Mouse (Mus musculus) lung, adult 2 months (tissue): ENCODE data around the gene Olfr1382. TPM values are rescaled to one million over a fixed set of nuclear protein-coding genes. Genes with fewer than 3 reads are reported as not detected.
"Not testable (repeated sequence)": the region's sequence is repeated elsewhere in the genome, so short reads cannot be mapped to it uniquely, and the experiment has no call there.

ENCODE experiments used
- DNase-seq: peaks from one replicate; pipeline ENCODE4 v3.0.0; 2022
- H3K4me1 ChIP-seq: fragments of 200-500 bp; 2 replicates; pipeline ENCODE4 v1.6.1; 2011; ENCODE audit warnings: low read length; ENCODE audit not compliant: control insufficient read depth, insufficient read depth
- H3K4me3 ChIP-seq: fragments of 200-500 bp; replicated peaks from 2 replicates; pipeline ENCODE3; 2011; ENCODE audit warnings: low read depth, mild to moderate bottlenecking, control low read depth, low read length; ENCODE audit errors: extremely low read depth
- CTCF ChIP-seq: fragments of 200-500 bp; IDR thresholded peaks from 2 replicates; pipeline ENCODE4 v1.5.1; 2011; ENCODE audit warnings: mild to moderate bottlenecking, low read length, control low read depth; ENCODE audit not compliant: insufficient read depth
- POLR2A ChIP-seq: fragments of 200-500 bp; IDR thresholded peaks from 2 replicates; pipeline ENCODE4 v1.6.1; 2011; ENCODE audit warnings: low read depth, mild to moderate bottlenecking, control low read depth, low read length, borderline replicate concordance; ENCODE audit errors: extremely low read depth
- WGBS: fragments of 180-500 bp; shearing (Covaris S2); methylation state at CpG from one replicate; pipeline ENCODE4 v1.1.7; 2018; 5-methylcytosine and 5-hydroxymethylcytosine counted together
- polyA plus RNA-seq: library from polyadenylated mRNA; depleted of rRNA; stranded (reverse); fragments of >200 nt; gene quantifications from 2 replicates; pipeline ENCODE4 v1.2.3, GENCODE M21; 2012; rRNA removed

Gene Olfr1382
- not detected in 2 replicates for polyA plus RNA-seq

GRCm38 (mm10) chr11:49527947-49528346, at the start of gene Olfr1382:
Olfr1382 (plus strand) TSS chr11:49528247.
- DNase-seq: no peak
- H3K4me3 ChIP-seq: no peak within 1 kb of the TSS
- H3K4me1 ChIP-seq: no peaks in the 10 kb centered on the region
- WGBS: 82% methylated on average over 3 of the region's 3 CpGs
- no peak for TF ChIP-seq POLR2A

- TF ChIP-seq CTCF: no peak
- TF ChIP-seq POLR2A: no peak
- WGBS: 35% methylated on average over 4 of the region's 4 CpGs
Observed at GRCm38 (mm10) chr11:49485973-49486372, 42.1 kb upstream of the Olfr1382 start.

DNA sequence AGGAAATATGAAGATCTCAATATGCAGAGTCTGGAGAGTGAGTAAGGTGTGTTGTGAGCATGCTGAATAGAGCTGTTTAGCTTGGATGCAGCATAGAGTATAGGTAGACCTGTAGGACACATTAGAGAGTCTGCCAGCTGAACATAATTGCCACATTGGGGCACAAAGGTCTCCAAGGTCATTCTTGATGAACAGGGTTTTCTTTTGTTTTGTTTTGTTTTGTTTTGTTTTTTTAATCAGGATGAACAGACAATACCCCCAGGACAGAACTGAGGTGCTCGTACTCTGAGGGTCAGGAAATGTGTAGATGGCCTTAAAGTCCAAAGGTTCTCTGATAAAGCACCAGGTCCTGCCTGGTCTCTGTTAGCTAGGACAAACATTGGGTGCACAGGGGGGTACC, 39.3 kb upstream of the Olfr1382 start, which contains the start of gene Olfr1385:
Gene Olfr1385, plus strand, starts transcription at position 301 of the 400 bp plus-strand sequence.
- H3K4me1 ChIP-seq, DNase-seq, H3K4me3 ChIP-seq: not testable (repeated sequence)
- WGBS: 57% methylated on average over 1 of the region's 1 CpGs

More at GRCm38 (mm10) chr11:49485973-49486372, 42.1 kb upstream of the Olfr1382 start:
- Histone ChIP-seq H3K4me3 (no peak overlapping the region), H3K4me1 (no peaks in the 10 kb centered on the region)
- DNase-seq: no peak

DNA sequence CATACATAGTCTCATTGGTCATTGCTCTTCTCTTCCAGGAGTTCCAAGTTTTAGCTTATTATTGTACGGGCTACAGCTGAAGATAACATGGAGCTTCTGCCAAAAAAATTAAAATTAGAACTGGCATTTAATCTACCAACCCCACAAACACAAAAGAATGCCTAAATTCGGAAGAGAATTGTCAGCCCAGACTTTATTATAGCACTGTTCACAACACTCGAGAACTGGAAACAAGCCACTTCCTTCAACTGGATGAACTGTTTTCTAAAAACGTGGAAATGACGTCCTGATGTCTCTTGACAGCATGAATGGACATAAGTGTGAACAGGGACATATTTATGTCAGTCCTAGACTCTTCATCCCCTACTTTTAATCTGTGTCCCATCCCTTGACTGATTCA, 10.0 kb upstream of the Olfr1382 start:
- TF ChIP-seq POLR2A (no peak), CTCF (no peak)
- no peak for DNase-seq
- 45% methylated on average over 5 of the region's 5 CpGs for WGBS

DNA sequence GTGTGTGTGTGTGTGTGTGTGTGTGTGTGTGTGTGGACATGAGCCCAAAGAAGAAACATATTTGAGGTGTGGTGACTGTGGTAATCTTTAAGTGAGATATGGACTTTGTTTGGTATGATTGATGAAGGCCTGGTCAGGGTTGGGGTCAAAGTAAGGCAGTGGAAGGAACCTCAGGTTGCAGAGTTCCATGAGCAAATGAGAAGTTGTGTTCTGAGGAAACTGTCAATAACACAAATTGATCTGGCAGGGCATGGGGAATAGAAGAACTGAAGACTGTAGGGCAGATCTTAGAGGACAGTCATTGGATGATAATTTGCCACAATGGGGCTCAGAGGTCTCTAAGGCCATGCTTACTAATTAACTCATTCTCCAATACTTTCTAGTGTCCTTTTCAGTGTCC, 8.7 kb upstream of the Olfr1382 start, which contains the start of gene Olfr1383:
Gene Olfr1383, plus strand, starts transcription at position 301 of the 400 bp plus-strand sequence.
- H3K4me1 ChIP-seq: no peaks in the 10 kb centered on the region
- no peak for DNase-seq
- TF ChIP-seq POLR2A: no peak
- no peak for TF ChIP-seq CTCF
- H3K4me3 ChIP-seq: no peak within 1 kb of the TSS

More for the DNA sequence above, 10.0 kb upstream of the Olfr1382 start:
- Histone ChIP-seq H3K4me1 (no peaks in the 10 kb centered on the region), H3K4me3 (no peak overlapping the region)

DNA sequence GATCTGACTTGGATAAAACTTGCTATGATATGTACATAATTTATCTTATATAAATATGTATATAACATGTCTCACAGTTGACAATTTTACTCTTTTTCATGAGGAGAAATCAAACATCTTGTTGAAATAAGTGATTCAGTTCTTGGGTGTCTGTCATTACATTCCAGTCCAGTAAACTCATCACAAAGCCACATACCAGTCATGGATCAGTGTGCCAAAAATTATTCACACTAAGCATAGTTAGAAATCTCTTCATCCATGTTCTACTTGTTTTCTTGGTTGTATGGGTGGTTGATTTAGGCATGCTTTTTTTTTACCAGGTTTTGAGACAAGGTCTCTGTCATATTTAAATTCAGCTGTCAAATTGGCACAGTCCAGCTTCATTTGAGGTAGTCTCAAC, 4.7 kb downstream of the Olfr1382 start:
- Histone ChIP-seq H3K4me1 (no peaks in the 10 kb centered on the region), H3K4me3 (no peak overlapping the region)
- TF ChIP-seq CTCF: no peak
- no peak for TF ChIP-seq POLR2A
- no peak for DNase-seq

DNA sequence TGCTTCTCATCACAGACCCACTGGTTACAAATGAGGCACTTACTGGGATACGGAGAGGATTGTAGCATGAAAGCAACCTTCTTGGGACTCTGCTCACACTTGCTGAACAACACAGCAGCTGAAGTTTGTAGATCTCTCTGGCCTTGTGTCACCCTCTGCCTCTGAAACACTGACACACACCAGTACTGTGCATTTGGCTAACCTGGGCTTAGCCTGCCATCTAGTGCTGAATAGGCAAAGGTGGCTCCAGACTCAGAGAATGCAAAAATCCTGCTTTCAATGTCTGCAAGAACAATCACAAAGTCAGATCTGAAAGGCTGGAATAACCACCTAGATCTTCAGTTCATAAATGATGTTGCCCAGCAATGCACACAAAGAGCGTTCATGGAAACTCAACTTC, 8.6 kb downstream of the Olfr1382 start:
- not testable (repeated sequence) for DNase-seq, H3K4me1 ChIP-seq, H3K4me3 ChIP-seq
- 85% methylated on average over 2 of the region's 2 CpGs for WGBS

- DNase-seq, H3K4me3 ChIP-seq, H3K4me1 ChIP-seq: not testable (repeated sequence)
- WGBS: 68% methylated on average over 3 of the region's 3 CpGs
Observed at GRCm38 (mm10) chr11:49543149-49543548, 15.1 kb downstream of the Olfr1382 start, which contains the start of gene Olfr1381. Olfr1381 (plus strand) TSS chr11:49543449.

GRCm38 (mm10) chr11:49554033-49554432, 26.0 kb downstream of the Olfr1382 start:
- not testable (repeated sequence) for DNase-seq, H3K4me3 ChIP-seq, H3K4me1 ChIP-seq
- 73% methylated on average over 3 of the region's 3 CpGs for WGBS

DNA sequence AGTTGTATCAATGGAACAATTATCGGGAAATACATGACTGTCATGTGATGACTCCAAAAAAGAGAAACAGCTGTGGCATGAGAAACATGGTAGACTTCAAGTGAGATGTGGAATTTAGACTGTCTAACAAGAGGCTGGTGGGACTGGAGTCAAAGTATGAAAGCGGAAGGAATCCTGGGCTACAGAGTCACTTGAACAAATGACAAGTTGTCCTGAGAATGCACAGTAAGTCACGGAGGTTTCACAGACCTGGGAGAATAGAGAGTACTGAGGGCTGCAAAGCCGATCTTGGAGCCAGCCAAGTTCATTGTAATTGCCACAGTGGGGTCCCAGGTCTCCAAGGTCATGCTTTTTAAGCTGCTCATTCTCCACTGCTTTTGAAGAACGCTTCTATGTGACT, 28.5 kb downstream of the Olfr1382 start, which contains the start of gene Olfr1380:
Gene Olfr1380, plus strand, starts transcription at position 301 of the 400 bp plus-strand sequence.
- not testable (repeated sequence) for DNase-seq, H3K4me3 ChIP-seq, H3K4me1 ChIP-seq
- 71% methylated on average over 5 of the region's 5 CpGs for WGBS

- WGBS: 37% methylated on average over 2 of the region's 2 CpGs
- not testable (repeated sequence) for DNase-seq, H3K4me1 ChIP-seq, H3K4me3 ChIP-seq
Observed at GRCm38 (mm10) chr11:49575054-49575453, 47.0 kb downstream of the Olfr1382 start.

DNA sequence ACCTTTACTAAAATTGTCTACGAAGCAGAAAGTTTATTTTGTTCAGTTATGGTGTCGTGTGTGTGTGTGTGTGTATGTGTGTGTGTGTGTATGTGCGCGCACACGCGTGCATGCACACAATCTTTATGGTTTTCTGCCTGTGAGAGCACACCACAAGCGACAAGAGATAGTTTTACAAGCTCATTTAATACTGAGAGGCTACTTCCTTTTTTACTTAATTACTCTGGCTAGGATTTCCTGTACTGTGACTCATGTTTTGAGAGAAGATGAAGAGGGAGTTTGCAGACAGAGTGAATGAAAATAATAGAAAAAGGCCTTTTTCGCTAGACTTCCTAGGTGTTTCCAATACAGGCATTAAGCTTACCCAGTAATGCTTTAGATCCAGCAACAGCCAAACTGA, 52.4 kb downstream of the Olfr1382 start:
- H3K4me1 ChIP-seq, DNase-seq, H3K4me3 ChIP-seq: not testable (repeated sequence)
- 66% methylated on average over 8 of the region's 8 CpGs for WGBS

Other genes with a start within 250 kb of the Olfr1382 start
- not detected in 2 replicates for gene Olfr1393, start 249.9 kb upstream of the Olfr1382 start, polyA plus RNA-seq
- 0.09 TPM in 1 of 2 replicates, not detected in the other for gene Olfr1392, start 243.0 kb upstream of the Olfr1382 start, polyA plus RNA-seq
- gene Olfr10, start 223.5 kb upstream of the Olfr1382 start, polyA plus RNA-seq: not detected in 2 replicates
- gene Olfr1391, start 205.5 kb upstream of the Olfr1382 start, polyA plus RNA-seq: not detected in 2 replicates
- gene Olfr1390, start 193.1 kb upstream of the Olfr1382 start, polyA plus RNA-seq: not detected in 2 replicates
- not detected in 2 replicates for gene Olfr1389, start 105.2 kb upstream of the Olfr1382 start, polyA plus RNA-seq
- 0.07 and 0.08 TPM in 2 replicates for gene Olfr1388, start 91.6 kb upstream of the Olfr1382 start, polyA plus RNA-seq
- not detected in 2 replicates for gene Olfr1387, start 72.9 kb upstream of the Olfr1382 start, polyA plus RNA-seq
- not detected in 2 replicates for gene Olfr1386, start 63.2 kb upstream of the Olfr1382 start, polyA plus RNA-seq
- not detected in 2 replicates for gene Olfr1385, start 39.2 kb upstream of the Olfr1382 start, polyA plus RNA-seq
- gene Olfr1384, start 21.5 kb upstream of the Olfr1382 start, polyA plus RNA-seq: not detected in 2 replicates
- gene Olfr1383, start 8.6 kb upstream of the Olfr1382 start, polyA plus RNA-seq: not detected in 2 replicates
- not detected in 2 replicates for gene Olfr1381, start 15.2 kb downstream of the Olfr1382 start, polyA plus RNA-seq
- not detected in 2 replicates for gene Olfr1380, start 28.6 kb downstream of the Olfr1382 start, polyA plus RNA-seq
- 28.0 and 32.0 TPM in 2 replicates for gene Flt4, start 81.0 kb downstream of the Olfr1382 start, polyA plus RNA-seq
- 2,792 and 3,426 TPM in 2 replicates for gene Scgb3a1, start 135.4 kb downstream of the Olfr1382 start, polyA plus RNA-seq
- gene Cnot6, start 184.5 kb downstream of the Olfr1382 start, polyA plus RNA-seq: 9.5 and 15.3 TPM in 2 replicates